Mouse (Mus musculus) bone marrow macrophage, adult 2 months (primary cell): ENCODE results near the gene Apbb2.

Experiments
- CTCF ChIP-seq: IDR thresholded peaks from 2 replicates; pipeline ENCODE4 v1.5.1; 2012; ENCODE audit warnings: low read depth, mild to moderate bottlenecking, low read length, moderate library complexity
- POLR2A ChIP-seq: IDR thresholded peaks from 2 replicates; pipeline ENCODE4 v1.6.1; 2012; ENCODE audit warnings: mild to moderate bottlenecking, low read depth, low read length, borderline replicate concordance

GRCm38 (mm10) chr5:66568002-66568401, 50.6 kb downstream of the Apbb2 start:
- no peak for TF ChIP-seq POLR2A
- TF ChIP-seq CTCF, result no peak
